Mouse (Mus musculus) lung, postnatal 0 days (tissue): ENCODE results near the gene Cdan1.

ENCODE experiments used
- CTCF ChIP-seq: IDR thresholded peaks from 2 replicates; pipeline ENCODE4 v1.5.1; 2016; ENCODE audit warnings: antibody characterized with exemption, mild to moderate bottlenecking
- EP300 ChIP-seq: IDR thresholded peaks from 2 replicates; pipeline ENCODE4 v1.6.1; 2016; ENCODE audit warnings: antibody characterized with exemption, mild to moderate bottlenecking, control low read depth

GRCm38 (mm10) chr2:120721911-120722310 is 128.0 kb downstream of the Cdan1 start:
- TF ChIP-seq CTCF = no peak
- no peak for TF ChIP-seq EP300
